Mouse (Mus musculus): ENCODE results near the gene Nxn. TPM values are rescaled to one million over a fixed set of nuclear protein-coding genes. Genes with fewer than 3 reads are reported as not detected.
A peak's percentile ranks its signal among the peaks of the same experiment; 100 is the strongest.

Nxn gene
- polyA plus RNA-seq, 1 experiment from 2014 or later, result 52.3 TPM

DNA sequence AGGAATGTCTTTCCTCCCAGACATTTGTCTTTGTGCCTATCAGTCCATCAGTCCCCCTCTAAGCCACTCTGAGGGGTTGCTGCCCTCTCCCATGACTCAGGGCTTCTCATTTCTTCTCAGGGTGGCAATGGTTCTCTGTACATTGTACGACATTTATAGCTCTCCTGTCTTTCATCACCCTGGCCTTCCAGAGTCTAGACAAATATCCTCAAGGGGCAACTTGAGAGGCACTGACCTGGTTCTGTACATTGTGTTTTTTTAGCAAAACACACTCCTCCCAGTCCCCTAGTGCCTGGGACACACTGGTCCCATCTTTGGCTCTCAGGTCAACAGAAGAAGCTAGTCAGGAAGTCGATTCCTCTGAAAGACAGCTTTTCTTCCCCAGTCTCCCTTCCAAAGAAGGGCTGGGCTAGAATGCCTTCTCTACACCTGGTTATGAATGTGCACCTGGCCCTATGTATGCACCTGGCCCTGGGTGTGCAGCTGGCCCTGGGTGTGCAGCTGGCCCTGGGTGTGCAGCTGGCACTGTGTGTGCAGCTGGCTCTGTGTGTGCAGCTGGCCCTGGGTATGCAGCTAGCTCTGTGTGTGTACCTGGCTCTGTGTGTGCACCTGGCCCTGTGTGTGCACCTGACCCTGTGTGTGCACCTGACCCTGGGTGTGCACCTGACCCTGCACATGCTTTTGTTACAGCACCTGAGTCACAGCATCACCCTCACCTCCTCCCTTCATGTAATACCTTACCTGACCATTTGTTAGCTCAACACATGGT, 70.2 kb downstream of the Nxn start:
- Histone ChIP-seq H3K4me3 (ENCODE audit: low read depth, low read length) (no peak overlapping the region), H3K27ac (ENCODE audit: low read depth, low read length) (no peak overlapping the region), H3K4me1 (replicated peaks; ENCODE audit: control insufficient read depth, insufficient read depth, low read length) (peaks cover 9% of the 10 kb centered on the region), H3K36me3 (ENCODE audit: control insufficient read depth, insufficient read depth, low read length) (no peaks in the 10 kb centered on the region), H3K9me3 (ENCODE audit: control insufficient read depth, low read length) (no peaks in the 10 kb centered on the region), H3K27me3 (ENCODE audit: control insufficient read depth, insufficient read depth, low read length) (no peaks in the 10 kb centered on the region), H3K9ac (ENCODE audit: low read length) (no peak overlapping the region), H3K4me2 (ENCODE audit: low read depth, low read length, severe bottlenecking) (no peak overlapping the region)
- ATAC-seq (replicated peaks; ENCODE audit: low FRiP score) (no peak), DNase-seq (ENCODE audit: low spot score) (no peak)
- 71% methylated on average over 2 of the region's 2 CpGs for WGBS

DNA sequence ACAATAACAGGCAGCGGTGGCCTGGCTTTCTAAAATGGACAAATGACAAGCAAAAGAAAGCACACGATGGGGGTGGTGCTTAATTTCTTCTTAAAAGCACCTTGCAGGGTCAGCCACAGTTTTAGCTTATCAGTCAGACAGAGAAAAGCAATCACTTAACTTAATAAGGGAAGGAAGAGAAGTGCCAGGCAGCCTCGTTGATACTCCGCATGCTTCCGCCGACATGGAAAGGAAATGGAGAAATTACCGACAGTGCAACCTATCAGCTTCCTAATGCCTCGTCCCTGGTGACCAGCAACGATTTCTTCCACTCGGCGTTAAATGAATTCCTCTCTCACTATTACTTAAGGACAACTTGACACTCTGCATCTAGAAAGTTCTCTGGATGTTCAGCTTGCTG, 70.9 kb downstream of the Nxn start:
- Histone ChIP-seq H3K36me3 (ENCODE audit: control insufficient read depth, insufficient read depth, low read length) (no peaks in the 10 kb centered on the region), H3K4me3 (ENCODE audit: low read depth, low read length) (no peak overlapping the region), H3K9ac (ENCODE audit: low read length) (no peak overlapping the region), H3K27ac (ENCODE audit: low read depth, low read length) (no peak overlapping the region), H3K27me3 (ENCODE audit: control insufficient read depth, insufficient read depth, low read length) (no peaks in the 10 kb centered on the region), H3K4me1 (replicated peaks; ENCODE audit: control insufficient read depth, insufficient read depth, low read length) (peaks cover 9% of the 10 kb centered on the region), H3K9me3 (ENCODE audit: control insufficient read depth, low read length) (no peaks in the 10 kb centered on the region), H3K4me2 (ENCODE audit: low read depth, low read length, severe bottlenecking) (no peak overlapping the region)
- DNase-seq (ENCODE audit: low spot score) (no peak), ATAC-seq (replicated peaks; ENCODE audit: low FRiP score) (no peak)
- WGBS, result 71% methylated on average over 11 of the region's 11 CpGs

DNA sequence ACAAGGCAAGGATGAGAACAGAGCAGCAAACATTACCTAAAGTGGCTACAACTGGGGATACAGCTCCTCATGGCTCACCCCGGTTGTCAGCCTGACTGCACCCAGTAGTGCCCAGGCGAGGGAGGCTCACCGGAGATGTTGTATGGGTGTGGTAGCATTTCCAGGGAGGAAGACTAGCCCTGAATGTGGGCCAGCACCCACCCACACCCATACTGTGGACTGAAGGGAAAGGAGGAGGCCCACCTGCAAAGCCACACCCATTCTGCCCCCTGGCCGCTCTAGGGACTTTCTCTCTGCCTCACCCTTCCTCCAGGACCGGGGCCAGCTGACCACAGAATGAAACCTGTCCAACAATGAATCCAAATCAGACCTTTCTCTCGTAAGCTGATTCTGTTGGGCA, 72.3 kb downstream of the Nxn start:
- Histone ChIP-seq H3K4me2 (ENCODE audit: low read depth, low read length, severe bottlenecking) (no peak overlapping the region), H3K4me1 (replicated peaks; ENCODE audit: control insufficient read depth, insufficient read depth, low read length) (peaks cover 9% of the 10 kb centered on the region), H3K9ac (ENCODE audit: low read length) (no peak overlapping the region), H3K9me3 (ENCODE audit: control insufficient read depth, low read length) (no peaks in the 10 kb centered on the region), H3K27ac (ENCODE audit: low read depth, low read length) (no peak overlapping the region), H3K36me3 (ENCODE audit: control insufficient read depth, insufficient read depth, low read length) (no peaks in the 10 kb centered on the region), H3K4me3 (ENCODE audit: low read depth, low read length) (no peak overlapping the region), H3K27me3 (ENCODE audit: control insufficient read depth, insufficient read depth, low read length) (no peaks in the 10 kb centered on the region)
- no peak for ATAC-seq (replicated peaks; ENCODE audit: low FRiP score)
- 94% methylated on average over 6 of the region's 6 CpGs for WGBS
- no peak for DNase-seq (ENCODE audit: low spot score)

DNA sequence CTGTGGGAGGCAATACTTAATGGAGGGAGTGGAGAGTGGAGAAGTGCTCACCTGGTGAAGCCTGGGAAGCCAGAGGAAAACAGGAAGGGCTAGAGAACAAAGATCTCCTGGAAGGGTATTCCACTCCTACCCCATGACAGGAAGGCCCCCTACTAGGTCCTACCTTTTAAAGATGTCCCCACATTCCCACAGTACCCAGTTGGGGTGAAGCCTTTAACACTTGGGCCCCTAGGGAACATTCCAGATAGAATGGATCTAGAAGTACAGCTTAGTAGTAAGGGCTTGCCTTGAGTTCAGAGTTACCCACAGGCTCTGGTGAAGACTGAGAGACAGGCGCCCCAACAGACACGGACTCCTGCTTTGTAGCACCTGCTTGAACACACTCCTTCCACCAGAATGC, 72.9 kb downstream of the Nxn start:
- H3K4me2 ChIP-seq (ENCODE audit: low read depth, low read length, severe bottlenecking), result no peak overlapping the region

DNA sequence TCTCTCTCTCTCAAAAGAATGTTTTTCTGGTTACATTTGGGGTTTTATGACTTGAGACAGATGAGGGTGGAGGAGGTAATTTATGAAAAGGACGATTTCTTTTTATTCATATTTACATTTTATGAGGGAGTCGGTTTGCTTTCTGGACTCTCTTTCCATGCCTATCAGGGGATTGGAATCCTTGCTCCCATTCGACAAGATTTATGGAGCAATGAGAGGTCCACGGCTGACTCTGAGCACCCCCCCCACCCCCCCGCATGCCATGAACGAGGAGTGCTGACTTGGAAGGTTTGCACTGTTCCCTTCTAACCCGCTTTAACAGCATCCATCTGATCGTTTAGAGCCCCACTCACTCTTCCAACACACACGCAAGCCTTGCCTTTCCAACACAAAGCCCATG, 74.1 kb downstream of the Nxn start:
- Histone ChIP-seq H3K4me3 (ENCODE audit: low read depth, low read length) (no peak overlapping the region), H3K9ac (ENCODE audit: low read length) (no peak overlapping the region)
- no peak for ATAC-seq (replicated peaks; ENCODE audit: low FRiP score)

More for the DNA sequence above, 72.9 kb downstream of the Nxn start:
- no peaks in the 10 kb centered on the region for H3K36me3 ChIP-seq (ENCODE audit: control insufficient read depth, insufficient read depth, low read length)
- H3K9ac ChIP-seq (ENCODE audit: low read length), result no peak overlapping the region
- ATAC-seq (replicated peaks; ENCODE audit: low FRiP score), result no peak
- DNase-seq (ENCODE audit: low spot score), result no peak
- peaks cover 9% of the 10 kb centered on the region for H3K4me1 ChIP-seq (replicated peaks; ENCODE audit: control insufficient read depth, insufficient read depth, low read length)
- H3K9me3 ChIP-seq (ENCODE audit: control insufficient read depth, low read length), result no peaks in the 10 kb centered on the region
- no peaks in the 10 kb centered on the region for H3K27me3 ChIP-seq (ENCODE audit: control insufficient read depth, insufficient read depth, low read length)
- WGBS, result 97% methylated on average over 2 of the region's 2 CpGs
- no peak overlapping the region for H3K4me3 ChIP-seq (ENCODE audit: low read depth, low read length)
- no peak overlapping the region for H3K27ac ChIP-seq (ENCODE audit: low read depth, low read length)

DNA sequence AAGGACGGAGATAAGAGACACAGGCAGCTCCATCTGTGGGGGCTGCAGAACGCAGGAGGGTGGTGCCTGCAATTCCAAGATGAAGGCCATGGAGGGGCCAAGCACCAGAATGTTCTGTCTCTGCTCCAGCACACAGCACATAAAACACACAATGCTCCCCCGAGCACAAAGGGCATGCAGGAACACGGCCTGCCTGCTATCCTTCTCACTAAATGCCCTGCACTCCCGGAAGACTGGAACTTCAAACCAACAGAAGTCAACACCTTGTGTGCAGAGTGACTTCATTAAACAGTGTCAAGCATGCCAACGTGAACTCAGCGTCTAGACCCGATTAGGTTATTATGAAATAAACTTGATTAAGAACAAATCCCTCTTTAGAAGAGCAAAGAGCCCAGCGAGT, 74.7 kb downstream of the Nxn start:
- DNase-seq (ENCODE audit: low spot score) (no peak), ATAC-seq (replicated peaks; ENCODE audit: low FRiP score) (no peak)
- peak overlapping the region; percentile 32; the same call in 1 of the 2 replicates for H3K27ac ChIP-seq (ENCODE audit: low read depth, low read length)
- H3K9me3 ChIP-seq (ENCODE audit: control insufficient read depth, low read length), result no peaks in the 10 kb centered on the region; the same call in 1 of the 2 replicates
- WGBS, result 21% methylated on average over 9 of the region's 9 CpGs
- no peaks in the 10 kb centered on the region; the same call in 1 of the 2 replicates for H3K36me3 ChIP-seq (ENCODE audit: control insufficient read depth, insufficient read depth, low read length)
- no peak overlapping the region for H3K4me2 ChIP-seq (ENCODE audit: low read depth, low read length, severe bottlenecking)
- H3K27me3 ChIP-seq (ENCODE audit: control insufficient read depth, insufficient read depth, low read length), result no peaks in the 10 kb centered on the region
- H3K4me3 ChIP-seq (ENCODE audit: low read depth, low read length), result no peak overlapping the region
- no peak overlapping the region for H3K9ac ChIP-seq (ENCODE audit: low read length)
- peaks cover 9% of the 10 kb centered on the region for H3K4me1 ChIP-seq (replicated peaks; ENCODE audit: control insufficient read depth, insufficient read depth, low read length)

More for the DNA sequence above, 74.1 kb downstream of the Nxn start:
- Histone ChIP-seq H3K9me3 (ENCODE audit: control insufficient read depth, low read length) (no peaks in the 10 kb centered on the region; the same call in 1 of the 2 replicates), H3K27me3 (ENCODE audit: control insufficient read depth, insufficient read depth, low read length) (no peaks in the 10 kb centered on the region), H3K36me3 (ENCODE audit: control insufficient read depth, insufficient read depth, low read length) (no peaks in the 10 kb centered on the region; the same call in 1 of the 2 replicates), H3K4me1 (replicated peaks; ENCODE audit: control insufficient read depth, insufficient read depth, low read length) (peaks cover 9% of the 10 kb centered on the region), H3K27ac (ENCODE audit: low read depth, low read length) (no peak overlapping the region), H3K4me2 (ENCODE audit: low read depth, low read length, severe bottlenecking) (no peak overlapping the region)
- no peak for DNase-seq (ENCODE audit: low spot score)
- WGBS, result 48% methylated on average over 9 of the region's 9 CpGs

DNA sequence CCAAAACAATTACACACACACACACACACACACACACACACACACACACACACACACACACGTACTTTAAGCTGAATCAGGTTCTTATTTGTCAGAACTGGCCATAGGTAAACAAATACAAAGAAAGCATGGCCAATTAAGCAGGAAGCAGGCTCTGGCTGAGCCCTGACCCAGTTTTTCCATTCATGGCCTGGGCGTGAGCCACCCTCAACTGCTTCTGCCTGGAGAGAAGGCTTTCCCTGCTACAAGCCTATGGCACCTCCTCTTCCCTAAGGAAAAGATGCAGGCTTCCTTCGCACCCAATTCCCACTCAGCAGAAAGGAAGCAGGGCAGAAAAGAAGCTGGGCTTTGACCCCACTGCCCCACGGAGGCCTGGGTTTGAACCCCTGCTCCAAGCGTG, 76.0 kb downstream of the Nxn start:
- Histone ChIP-seq H3K9ac (ENCODE audit: low read length) (no peak overlapping the region), H3K4me2 (ENCODE audit: low read depth, low read length, severe bottlenecking) (no peak overlapping the region), H3K4me1 (replicated peaks; ENCODE audit: control insufficient read depth, insufficient read depth, low read length) (peaks cover 8% of the 10 kb centered on the region), H3K27ac (ENCODE audit: low read depth, low read length) (no peak overlapping the region), H3K4me3 (ENCODE audit: low read depth, low read length) (no peak overlapping the region), H3K36me3 (ENCODE audit: control insufficient read depth, insufficient read depth, low read length) (no peaks in the 10 kb centered on the region; the same call in 1 of the 2 replicates), H3K27me3 (ENCODE audit: control insufficient read depth, insufficient read depth, low read length) (no peaks in the 10 kb centered on the region), H3K9me3 (ENCODE audit: control insufficient read depth, low read length) (no peaks in the 10 kb centered on the region; the same call in 1 of the 2 replicates)
- DNase-seq (ENCODE audit: low spot score) (no peak), ATAC-seq (replicated peaks; ENCODE audit: low FRiP score) (no peak)
- WGBS, result 77% methylated on average over 5 of the region's 5 CpGs

DNA sequence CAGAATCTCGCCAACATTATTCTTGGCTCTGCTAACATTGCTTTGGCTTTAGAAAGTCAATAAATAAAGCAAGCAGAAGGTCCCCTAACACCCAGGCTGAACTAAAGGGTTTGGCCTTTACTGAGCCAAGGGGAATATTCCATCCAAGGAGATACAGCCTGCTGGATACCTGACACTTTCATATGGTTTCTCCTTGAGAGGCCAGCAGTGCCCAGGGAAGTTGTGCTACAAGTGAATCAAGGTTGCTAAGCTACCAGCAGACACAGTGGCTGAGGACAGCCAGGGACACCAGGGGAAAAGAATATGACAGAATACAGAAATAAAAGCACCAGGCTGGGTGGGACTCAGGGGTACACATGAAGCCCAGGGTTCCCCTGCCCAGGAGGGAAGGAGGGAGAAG, 76.9 kb downstream of the Nxn start:
- no peak for ATAC-seq (replicated peaks; ENCODE audit: low FRiP score)
- H3K27me3 ChIP-seq (ENCODE audit: control insufficient read depth, insufficient read depth, low read length), result no peaks in the 10 kb centered on the region
- 100% methylated on average over 1 of the region's 1 CpGs for WGBS

DNA sequence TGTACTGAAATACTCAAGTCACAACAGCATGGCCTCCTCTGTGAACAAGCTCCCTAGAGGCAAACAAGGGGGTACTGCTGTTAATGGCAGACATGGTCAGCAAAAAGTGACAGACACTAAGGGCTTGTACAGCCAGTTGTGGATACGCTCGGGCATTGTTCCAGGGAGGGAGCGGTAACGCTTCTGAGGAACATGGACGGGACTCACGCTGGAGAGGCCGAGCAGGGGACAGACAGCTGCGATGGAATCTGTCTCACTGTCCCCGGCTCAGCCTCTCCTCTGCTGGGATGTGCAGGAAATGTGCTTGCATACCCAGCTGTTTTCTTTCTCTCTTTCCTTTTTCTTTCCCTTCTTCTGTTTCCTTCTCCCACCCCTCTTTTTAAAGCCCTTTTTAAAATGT, 78.5 kb downstream of the Nxn start:
- Histone ChIP-seq H3K4me2 (ENCODE audit: low read depth, low read length, severe bottlenecking) (no peak overlapping the region), H3K27ac (ENCODE audit: low read depth, low read length) (no peak overlapping the region), H3K36me3 (ENCODE audit: control insufficient read depth, insufficient read depth, low read length) (no peaks in the 10 kb centered on the region; the same call in 1 of the 2 replicates), H3K4me3 (ENCODE audit: low read depth, low read length) (no peak overlapping the region), H3K4me1 (replicated peaks; ENCODE audit: control insufficient read depth, insufficient read depth, low read length) (peaks cover 7% of the 10 kb centered on the region), H3K9ac (ENCODE audit: low read length) (no peak overlapping the region), H3K27me3 (ENCODE audit: control insufficient read depth, insufficient read depth, low read length) (no peaks in the 10 kb centered on the region), H3K9me3 (ENCODE audit: control insufficient read depth, low read length) (no peaks in the 10 kb centered on the region; the same call in 1 of the 2 replicates)
- ATAC-seq (replicated peaks; ENCODE audit: low FRiP score) (no peak), DNase-seq (ENCODE audit: low spot score) (no peak)
- WGBS, result 88% methylated on average over 9 of the region's 9 CpGs

More for the DNA sequence above, 76.9 kb downstream of the Nxn start:
- Histone ChIP-seq H3K27ac (ENCODE audit: low read depth, low read length) (no peak overlapping the region), H3K4me1 (replicated peaks; ENCODE audit: control insufficient read depth, insufficient read depth, low read length) (peaks cover 7% of the 10 kb centered on the region), H3K9ac (ENCODE audit: low read length) (no peak overlapping the region), H3K36me3 (ENCODE audit: control insufficient read depth, insufficient read depth, low read length) (no peaks in the 10 kb centered on the region; the same call in 1 of the 2 replicates), H3K4me2 (ENCODE audit: low read depth, low read length, severe bottlenecking) (no peak overlapping the region), H3K4me3 (ENCODE audit: low read depth, low read length) (no peak overlapping the region), H3K9me3 (ENCODE audit: control insufficient read depth, low read length) (no peaks in the 10 kb centered on the region; the same call in 1 of the 2 replicates)
- no peak for DNase-seq (ENCODE audit: low spot score)

Data from forebrain, embryonic 11.5 days (tissue).